Mouse (Mus musculus) thymus, adult 2 months (tissue): ENCODE measurements around the gene Pik3ca.

Source experiments
- CTCF ChIP-seq: fragments of 200-500 bp; IDR thresholded peaks from 2 replicates; pipeline ENCODE4 v1.5.1; 2012; ENCODE audit warnings: mild to moderate bottlenecking, control low read depth, low read length, moderate library complexity, borderline replicate concordance; ENCODE audit not compliant: control insufficient read depth, poor library complexity, insufficient read depth; ENCODE audit errors: extremely low read depth
- POLR2A ChIP-seq: fragments of 200-500 bp; IDR thresholded peaks from 2 replicates; pipeline ENCODE4 v1.6.1; 2012; ENCODE audit warnings: mild to moderate bottlenecking, low read length, control low read depth, moderate library complexity; ENCODE audit not compliant: control insufficient read depth, poor library complexity, insufficient read depth; ENCODE audit errors: extremely low read depth

GRCm38 (mm10) chr3:32492097-32493090 is 94.9 kb downstream of the Pik3ca start, which contains the start of gene Kcnmb3:
- TF ChIP-seq POLR2A (no peak), CTCF (no peak)
